Mouse (Mus musculus) kidney, postnatal 0 days (tissue): ENCODE measurements around the gene Ccdc80. TPM values are rescaled to one million over a fixed set of nuclear protein-coding genes. Genes with fewer than 3 reads are reported as not detected.

Source experiments
- ATAC-seq: fragments of 200-750 bp; cut with Nextera tagmentation; replicated peaks from 2 replicates; pipeline ENCODE4 v1.8.0; 2017; ENCODE audit warnings: low read depth, moderate number of reproducible peaks, moderate TSS enrichment, moderate library complexity; ENCODE audit not compliant: low FRiP score
- DNase-seq: peaks from one replicate; pipeline ENCODE4 v3.0.0-alpha.2; 2016; ENCODE audit warnings: low spot score
- H3K27ac ChIP-seq: fragments of 300-500 bp; sonication (generic); 2 replicates; pipeline ENCODE4 v1.5.1; 2014; ENCODE audit warnings: mild to moderate bottlenecking
- H3K27me3 ChIP-seq: fragments of 300-500 bp; sonication (generic); 2 replicates; pipeline ENCODE4 v1.6.1; 2014; ENCODE audit warnings: low read length, mixed read lengths; ENCODE audit not compliant: insufficient read depth
- H3K36me3 ChIP-seq: fragments of 300-500 bp; sonication (generic); 2 replicates; pipeline ENCODE4 v1.6.1; 2014; ENCODE audit warnings: low read length, mixed read lengths; ENCODE audit not compliant: insufficient read depth
- H3K4me1 ChIP-seq: fragments of 300-500 bp; sonication (generic); replicated peaks from 2 replicates; pipeline ENCODE4 v1.6.1; 2014; ENCODE audit warnings: antibody characterized with exemption, low read length, mixed read lengths; ENCODE audit not compliant: insufficient read depth
- H3K4me2 ChIP-seq: fragments of 300-500 bp; sonication (generic); 2 replicates; pipeline ENCODE4 v1.6.1; 2014; ENCODE audit warnings: mild to moderate bottlenecking, low read length, moderate library complexity, mixed read lengths
- H3K4me3 ChIP-seq: fragments of 300-500 bp; sonication (generic); replicated peaks from 2 replicates; pipeline ENCODE4 v1.5.1; 2014; ENCODE audit warnings: low read depth, low read length
- H3K9ac ChIP-seq: fragments of 300-500 bp; sonication (generic); 2 replicates; pipeline ENCODE4 v1.6.1; 2014; ENCODE audit warnings: low read depth, low read length
- H3K9me3 ChIP-seq: fragments of 300-500 bp; sonication (generic); replicated peaks from 2 replicates; pipeline ENCODE4 v1.6.1; 2016; ENCODE audit warnings: low read length, inconsistent platforms, mixed read lengths
- CTCF ChIP-seq: IDR thresholded peaks from 2 replicates; pipeline ENCODE4 v1.5.1; 2016; ENCODE audit warnings: antibody characterized with exemption, low read depth, mild to moderate bottlenecking, moderate library complexity
- WGBS: fragments of 180-500 bp; shearing (Covaris S2); extraction: QIAGEN DNeasy Blood & Tissue Kit; methylation state at CpG from one replicate; pipeline ENCODE4 v1.1.7; 2014; 5-methylcytosine and 5-hydroxymethylcytosine counted together
- polyA plus RNA-seq: library from polyadenylated mRNA; unstranded; fragments of >200 nt; fragmentation: Nextera tagmentation; extraction: Ambion mirVana; gene quantifications from 2 replicates; pipeline ENCODE4 v1.2.1, GENCODE M21; 2015

Ccdc80 gene
- polyA plus RNA-seq, 1 experiment from 2014 or later, result 99.7 TPM

- DNase-seq (peak; percentile 59), ATAC-seq (no peak)
- H3K27ac ChIP-seq, result no peak overlapping the region
- H3K4me3 ChIP-seq, result no peak overlapping the region
- H3K9ac ChIP-seq, result no peak overlapping the region
- no peaks in the 10 kb centered on the region for H3K9me3 ChIP-seq
- H3K4me1 ChIP-seq, result no peaks in the 10 kb centered on the region
- TF ChIP-seq CTCF, result peak; percentile 61
- no peaks in the 10 kb centered on the region for H3K27me3 ChIP-seq
- H3K4me2 ChIP-seq, result no peak overlapping the region
- 69% methylated on average over 5 of the region's 5 CpGs for WGBS
- no peaks in the 10 kb centered on the region; the same call in 1 of the 2 replicates for H3K36me3 ChIP-seq
Measured at GRCm38 (mm10) chr16:45122571-45122970, 29.4 kb downstream of the Ccdc80 start.

DNA sequence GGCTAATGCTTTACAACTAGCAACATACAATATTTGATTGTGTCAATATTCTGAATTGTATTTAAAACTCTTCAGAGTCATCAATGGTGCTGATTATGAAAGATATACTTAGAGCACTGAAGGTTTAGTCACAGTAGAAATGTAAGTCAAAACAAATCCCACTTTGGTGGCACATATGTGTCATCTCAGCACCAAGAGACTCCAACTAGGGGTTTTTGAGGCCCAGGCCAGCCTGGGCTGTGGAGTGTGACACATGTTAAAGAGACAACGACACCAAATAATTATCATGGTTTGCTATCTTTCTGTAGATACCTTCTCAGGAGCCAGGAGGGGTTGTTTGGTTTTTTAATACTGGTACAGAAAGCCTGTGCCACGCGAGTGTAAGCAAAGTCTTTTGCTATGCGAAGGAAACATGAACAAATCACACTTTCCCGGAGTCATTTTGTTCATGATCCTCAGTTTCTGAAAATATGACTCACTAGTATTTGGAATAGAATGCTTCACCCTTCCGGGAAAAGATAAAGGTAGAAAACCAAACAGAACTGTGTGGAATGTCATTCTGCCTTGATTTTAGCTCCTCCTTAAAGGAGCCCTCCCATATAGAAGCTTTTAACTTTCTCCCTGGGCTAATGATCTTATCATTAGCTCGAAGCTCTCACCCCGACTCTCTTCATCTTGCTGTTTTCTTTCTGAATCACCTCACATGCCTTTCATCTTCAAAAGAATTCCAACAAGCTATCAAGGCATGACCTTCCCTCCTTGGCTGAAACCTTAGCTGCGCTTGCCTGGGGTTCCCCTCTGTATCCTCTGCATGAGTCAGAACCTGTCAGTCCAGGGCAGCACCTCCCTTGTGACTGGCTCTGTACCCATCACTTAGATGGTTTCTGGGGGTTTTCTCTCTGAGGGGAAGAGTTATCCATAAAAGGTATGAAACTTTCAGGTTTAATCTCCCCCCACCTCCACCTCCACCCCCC is 31.3 kb downstream of the Ccdc80 start:
- no peaks in the 10 kb centered on the region; the same call in 1 of the 2 replicates for H3K36me3 ChIP-seq
- no peak overlapping the region for H3K27ac ChIP-seq
- no peak overlapping the region for H3K4me2 ChIP-seq
- TF ChIP-seq CTCF, result no peak
- H3K4me1 ChIP-seq, result no peaks in the 10 kb centered on the region
- 55% methylated on average over 9 of the region's 9 CpGs for WGBS
- no peaks in the 10 kb centered on the region for H3K9me3 ChIP-seq
- no peak overlapping the region for H3K4me3 ChIP-seq
- no peaks in the 10 kb centered on the region for H3K27me3 ChIP-seq
- ATAC-seq (peak; percentile 49; the same call in 1 of the 2 replicates), DNase-seq (peak; percentile 57)
- H3K9ac ChIP-seq, result no peak overlapping the region

DNA sequence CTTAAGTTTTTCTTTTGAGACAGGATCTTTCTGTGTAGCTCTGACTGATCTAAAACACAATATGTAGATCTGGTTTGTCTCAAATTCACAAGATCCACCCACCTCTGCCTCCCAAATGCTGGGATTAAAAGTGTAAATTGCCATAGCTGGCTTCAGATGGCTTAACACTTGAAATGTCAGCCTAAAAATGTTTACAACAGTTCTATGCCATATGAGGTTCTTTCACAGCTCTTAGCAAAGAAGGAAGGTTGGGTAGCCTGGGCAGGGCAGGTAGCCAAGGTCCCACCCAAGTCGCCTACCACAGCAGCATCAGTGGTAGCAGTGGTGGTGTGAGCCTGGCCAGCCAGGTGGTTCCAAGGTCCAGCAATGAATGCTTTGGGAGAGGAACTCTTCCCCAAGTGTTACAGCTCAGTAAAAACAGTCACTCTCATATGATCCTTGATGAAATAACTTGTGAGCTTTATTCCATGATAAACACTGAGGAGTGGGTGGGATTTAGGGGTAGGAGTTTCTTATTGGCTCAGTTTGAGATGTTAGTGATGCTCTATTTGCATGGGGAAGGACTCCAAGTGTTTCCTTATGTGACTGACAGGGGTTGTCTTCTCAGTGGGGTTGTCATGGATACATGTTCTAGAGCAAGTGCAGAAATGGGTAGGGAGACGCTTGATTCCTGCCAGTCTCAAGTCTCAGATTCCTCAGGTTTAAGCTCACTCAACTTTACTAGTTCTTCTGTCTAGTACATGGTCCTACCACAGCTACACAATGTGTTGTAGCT is 34.9 kb downstream of the Ccdc80 start:
- ATAC-seq (no peak), DNase-seq (no peak)
- Histone ChIP-seq H3K4me3 (no peak overlapping the region), H3K27ac (no peak overlapping the region), H3K9ac (no peak overlapping the region), H3K9me3 (no peaks in the 10 kb centered on the region), H3K36me3 (no peaks in the 10 kb centered on the region; the same call in 1 of the 2 replicates), H3K27me3 (no peaks in the 10 kb centered on the region), H3K4me1 (no peaks in the 10 kb centered on the region), H3K4me2 (no peak overlapping the region)
- WGBS, result 95% methylated on average over 2 of the region's 2 CpGs
- TF ChIP-seq CTCF, result no peak

DNA sequence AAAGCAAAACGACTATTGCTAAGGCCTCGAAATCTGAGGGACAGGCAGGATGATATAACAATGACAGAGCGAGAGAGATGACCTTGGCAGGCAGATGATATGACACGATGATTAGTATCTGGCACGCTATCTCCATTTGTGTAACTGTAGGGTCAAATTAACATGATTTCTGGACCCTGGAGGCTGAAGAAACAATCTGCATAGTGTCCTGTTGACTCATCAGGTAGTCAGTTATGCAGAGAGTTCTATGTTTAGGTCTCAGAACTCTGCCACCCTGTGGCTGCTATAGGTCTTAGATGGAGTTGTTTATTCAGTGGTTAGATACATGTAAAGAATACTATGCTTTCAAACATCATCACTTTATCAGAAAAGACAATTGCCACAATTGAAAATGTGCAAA is 48.5 kb downstream of the Ccdc80 start:
- Histone ChIP-seq H3K9me3 (no peaks in the 10 kb centered on the region), H3K9ac (no peak overlapping the region), H3K27me3 (no peaks in the 10 kb centered on the region), H3K4me1 (no peaks in the 10 kb centered on the region), H3K27ac (no peak overlapping the region), H3K36me3 (peaks cover 38% of the 10 kb centered on the region), H3K4me3 (no peak overlapping the region), H3K4me2 (no peak overlapping the region)
- no peak for ATAC-seq
- peak; percentile 24 for DNase-seq
- 95% methylated on average over 5 of the region's 5 CpGs for whole genome bisulfite sequencing
- TF ChIP-seq CTCF, result peak; percentile 46

DNA sequence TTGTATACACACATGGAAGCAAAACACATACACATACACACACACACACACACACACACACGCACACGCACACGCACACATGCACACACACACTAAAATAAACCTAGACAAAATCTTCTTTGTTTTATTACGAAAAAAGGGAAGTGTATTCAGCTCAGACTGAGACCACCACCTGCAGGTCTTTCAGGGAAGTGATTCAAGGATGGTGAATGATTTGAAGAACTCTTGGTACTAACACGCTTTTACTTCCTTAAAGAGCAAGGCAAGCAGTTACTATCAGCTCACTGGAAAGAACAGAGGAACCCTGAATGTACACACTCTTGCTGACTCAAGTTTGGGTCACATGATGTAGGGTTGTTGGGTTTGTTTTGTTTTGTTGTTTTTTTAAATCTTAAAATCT is 49.4 kb downstream of the Ccdc80 start:
- DNase-seq (peak; percentile 36), ATAC-seq (no peak)
- H3K4me2 ChIP-seq, result no peak overlapping the region
- H3K4me1 ChIP-seq, result no peaks in the 10 kb centered on the region
- no peak overlapping the region for H3K27ac ChIP-seq
- TF ChIP-seq CTCF, result peak; percentile 50; the same call in 1 of the 2 replicates
- H3K9ac ChIP-seq, result no peak overlapping the region
- no peaks in the 10 kb centered on the region for H3K9me3 ChIP-seq
- no peak overlapping the region for H3K4me3 ChIP-seq
- H3K27me3 ChIP-seq, result no peaks in the 10 kb centered on the region
- WGBS, result 89% methylated on average over 5 of the region's 5 CpGs
- peaks cover 39% of the 10 kb centered on the region for H3K36me3 ChIP-seq

DNA sequence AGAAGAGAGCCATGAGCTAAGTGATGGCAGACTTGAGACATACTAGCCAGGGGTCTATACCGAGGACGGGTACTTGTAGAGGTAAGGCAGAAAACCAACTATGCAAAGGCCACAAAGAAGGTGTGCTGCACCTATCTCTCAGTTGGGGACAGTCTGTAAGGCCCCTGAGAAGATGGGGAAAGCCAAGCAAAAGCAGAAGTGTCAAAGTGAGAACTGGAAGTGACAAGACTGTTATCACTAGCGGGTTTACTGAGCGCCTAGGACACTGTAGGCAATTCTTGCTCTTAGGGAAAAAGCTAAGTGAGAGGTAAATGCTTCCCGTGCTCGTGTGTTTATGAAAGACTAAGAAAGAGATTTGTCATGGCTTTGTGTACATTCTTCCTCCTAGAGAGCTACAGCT is 51.9 kb downstream of the Ccdc80 start:
- no peak overlapping the region for H3K4me2 ChIP-seq
- no peak overlapping the region for H3K9ac ChIP-seq
- WGBS, result 92% methylated on average over 6 of the region's 6 CpGs
- H3K4me3 ChIP-seq, result no peak overlapping the region
- DNase-seq (no peak), ATAC-seq (no peak)
- H3K27me3 ChIP-seq, result no peaks in the 10 kb centered on the region
- H3K4me1 ChIP-seq, result no peaks in the 10 kb centered on the region
- no peak for TF ChIP-seq CTCF
- H3K9me3 ChIP-seq, result no peaks in the 10 kb centered on the region
- no peak overlapping the region for H3K27ac ChIP-seq
- H3K36me3 ChIP-seq, result peaks cover 39% of the 10 kb centered on the region
